In genomic region chr7:110018631-110019482, GRCm38 (mm10) we compare ENCODE assay signal across 8 mouse cellular contexts. TPM values are rescaled to one million over a fixed set of nuclear protein-coding genes. Genes with fewer than 3 reads are reported as not detected.
DNase-seq lines count a peak whose midpoint lies in the region; ATAC-seq and TF ChIP-seq lines count a peak whose summit lies in the region.

No protein-coding gene starts in this region.

- peaks cover 19% of the 10 kb centered on the region for H3K4me1 ChIP-seq in hindbrain, embryonic 15.5 days (replicated peaks)

- TF ChIP-seq CTCF in gastrocnemius, adult 2 months (IDR thresholded peaks at IDR 0.05) = no peak
- TF ChIP-seq CTCF in left cerebral cortex, adult 2 months (IDR thresholded peaks at IDR 0.05) = no peak

- H3K9ac ChIP-seq in hindbrain, embryonic 15.5 days = peak overlapping the region; percentile 82

- peak overlapping the region; percentile 89 for H3K4me2 ChIP-seq in hindbrain, embryonic 15.5 days

- H3K4me3 ChIP-seq in gastrocnemius, adult 2 months = peak overlapping the region; percentile 80
- peak overlapping the region; percentile 79 for H3K4me3 ChIP-seq in hindbrain, embryonic 15.5 days
- peak overlapping the region; percentile 93 for H3K4me3 ChIP-seq in left cerebral cortex, adult 2 months

- intact Hi-C loops in gastrocnemius, adult 2 months (cut with DNase I) = loop anchor here (2.0 kb wide), 1 partner anchor 42 kb away; the partner anchor contains the start of gene Zfp143
- intact Hi-C loops in left cerebral cortex, adult 2 months (cut with DNase I) = loop anchor here (1.0 to 2.0 kb wide), 2 partner anchors 33 to 42 kb away; partner anchors contain the start of genes Tmem41b and Zfp143

- H3K27ac ChIP-seq in gastrocnemius, adult 2 months = peak overlapping the region; percentile 92
- H3K27ac ChIP-seq in hindbrain, embryonic 15.5 days (replicated peaks) = peak overlapping the region; percentile 88
- H3K27ac ChIP-seq in left cerebral cortex, adult 2 months = peak overlapping the region; percentile 86

- peak; percentile 77 for DNase-seq in R1 (ENCODE audit: low read depth, low spot score)
- peak; percentile 73 for DNase-seq in cerebellum, adult 9-11 months
- peak; percentile 90 for DNase-seq in gastrocnemius, adult 2 months
- DNase-seq in left cerebral cortex, adult 2 months (ENCODE audit: extremely low spot score in 1 of 2, low spot score in 2 of 2) = peak; percentile 28 to 30
- DNase-seq in lung, postnatal 4 days = peak; percentile 76 to 82
- DNase-seq in right cerebral cortex, postnatal 25 days = peak; percentile 51
- peak; percentile 75 to 76 for DNase-seq in urinary bladder, postnatal 4 days (ENCODE audit: low spot score in 2 of 2)

- no peaks in the 10 kb centered on the region for H3K27me3 ChIP-seq in hindbrain, embryonic 15.5 days

- no peaks in the 10 kb centered on the region for H3K36me3 ChIP-seq in hindbrain, embryonic 15.5 days

- H3K9me3 ChIP-seq in hindbrain, embryonic 15.5 days = no peaks in the 10 kb centered on the region

- peak; percentile 77 for ATAC-seq in hindbrain, embryonic 15.5 days (ENCODE audit: low FRiP score, low read depth)

- under 1% methylated on average over 42 of the region's 42 CpGs for WGBS in hindbrain, embryonic 15.5 days

RNA-seq across cellular contexts. Expression of gene Ipo7, which starts 0.8 kb away (rescaled TPM):
- 100 to 1,000 TPM in 1 of 2 experiments, 10 to 100 TPM in 1; 96.4 to 101 TPM for total RNA-seq in gastrocnemius, adult 2 months (2021)
- polyA plus RNA-seq in hindbrain, embryonic 15.5 days (2015; fragmentation: Nextera tagmentation; extraction: Ambion mirVana) = 41.2 and 44.9 TPM in 2 replicates
- total RNA-seq in left cerebral cortex, adult 2 months (2021) = 100 to 1,000 TPM in 1 of 2 experiments, 10 to 100 TPM in 1; 97.9 to 105 TPM

RNA-seq across cellular contexts. Expression of gene Tmem41b, which starts 32.1 kb away (rescaled TPM):
- 10 to 100 TPM; 25.4 to 27.0 TPM for total RNA-seq in gastrocnemius, adult 2 months (2021)
- 61.8 and 65.6 TPM in 2 replicates for polyA plus RNA-seq in hindbrain, embryonic 15.5 days (2015; fragmentation: Nextera tagmentation; extraction: Ambion mirVana)
- 10 to 100 TPM; 44.7 to 49.9 TPM for total RNA-seq in left cerebral cortex, adult 2 months (2021)

RNA-seq across cellular contexts. Expression of gene Zfp143, which starts 42.2 kb away (rescaled TPM):
- 1 to 10 TPM; 9.4 to 9.8 TPM for total RNA-seq in gastrocnemius, adult 2 months (2021)
- polyA plus RNA-seq in hindbrain, embryonic 15.5 days (2015; fragmentation: Nextera tagmentation; extraction: Ambion mirVana) = 15.1 and 15.5 TPM in 2 replicates
- total RNA-seq in left cerebral cortex, adult 2 months (2021) = 10 to 100 TPM; 11.3 to 12.1 TPM

RNA-seq across cellular contexts. Expression of gene Dennd5a, which starts 58.6 kb away (rescaled TPM):
- 10 to 100 TPM; 34.4 to 52.4 TPM for total RNA-seq in gastrocnemius, adult 2 months (2021)
- 44.6 TPM in 2 replicates for polyA plus RNA-seq in hindbrain, embryonic 15.5 days (2015; fragmentation: Nextera tagmentation; extraction: Ambion mirVana)
- total RNA-seq in left cerebral cortex, adult 2 months (2021) = 100 to 1,000 TPM; 214 to 225 TPM

Comparison
In these comparisons a context has a peak if more than half of its experiments do, and no peak if none do; other contexts are left out.
1. Peak in every context shown above with its lines: DNase-seq, ATAC-seq, H3K4me3 ChIP-seq and H3K27ac ChIP-seq.
2. DNase-seq: peak in every context shown above with its lines; median percentile 90 in gastrocnemius, adult 2 months; 79 in lung, postnatal 4 days; 77 in R1; 76 in urinary bladder, postnatal 4 days; 73 in cerebellum, adult 9-11 months; 51 in right cerebral cortex, postnatal 25 days; 29 in left cerebral cortex, adult 2 months.